Mouse (Mus musculus) kidney, embryonic 15.5 days (tissue): ENCODE measurements at regions not wholly inside any gene's neighbourhood (a gene's known extent, or its start where the extent isn't known, plus 50 kb on each side); places are given as distances from the start of the nearest gene placed in this dataset.

ENCODE experiments used
- ATAC-seq: fragments of 200-750 bp; cut with Nextera tagmentation; replicated peaks from 2 replicates; pipeline ENCODE4 v1.8.0; 2017; ENCODE audit warnings: moderate TSS enrichment; ENCODE audit not compliant: low FRiP score
- H3K27ac ChIP-seq: fragments of 300-500 bp; sonication (generic); 2 replicates; pipeline ENCODE4 v1.5.1; 2015; ENCODE audit warnings: mild to moderate bottlenecking, inconsistent platforms
- H3K27me3 ChIP-seq: fragments of 300-500 bp; sonication (generic); 2 replicates; pipeline ENCODE4 v1.6.1; 2015; ENCODE audit warnings: inconsistent platforms
- H3K36me3 ChIP-seq: fragments of 300-500 bp; sonication (generic); 2 replicates; pipeline ENCODE4 v1.6.1; 2015; ENCODE audit warnings: inconsistent platforms
- H3K4me1 ChIP-seq: fragments of 300-500 bp; sonication (generic); 2 replicates; pipeline ENCODE4 v1.6.1; 2015; ENCODE audit warnings: inconsistent platforms
- H3K4me2 ChIP-seq: fragments of 300-500 bp; sonication (generic); 2 replicates; pipeline ENCODE4 v1.6.1; 2015; ENCODE audit warnings: moderate library complexity, mild to moderate bottlenecking, inconsistent platforms
- H3K4me3 ChIP-seq: fragments of 300-500 bp; sonication (generic); replicated peaks from 2 replicates; pipeline ENCODE4 v1.5.1; 2015; ENCODE audit warnings: mild to moderate bottlenecking, inconsistent platforms
- H3K9ac ChIP-seq: fragments of 300-500 bp; sonication (generic); 2 replicates; pipeline ENCODE4 v1.6.1; 2015; ENCODE audit warnings: mild to moderate bottlenecking, inconsistent platforms
- H3K9me3 ChIP-seq: fragments of 300-500 bp; sonication (generic); replicated peaks from 2 replicates; pipeline ENCODE4 v1.6.1; 2016; ENCODE audit warnings: inconsistent platforms
- WGBS: fragments of 180-500 bp; shearing (Covaris S2); methylation state at CpG from one replicate; pipeline ENCODE4 v1.1.7; 2015; ENCODE audit warnings: mixed read lengths; 5-methylcytosine and 5-hydroxymethylcytosine counted together

DNA sequence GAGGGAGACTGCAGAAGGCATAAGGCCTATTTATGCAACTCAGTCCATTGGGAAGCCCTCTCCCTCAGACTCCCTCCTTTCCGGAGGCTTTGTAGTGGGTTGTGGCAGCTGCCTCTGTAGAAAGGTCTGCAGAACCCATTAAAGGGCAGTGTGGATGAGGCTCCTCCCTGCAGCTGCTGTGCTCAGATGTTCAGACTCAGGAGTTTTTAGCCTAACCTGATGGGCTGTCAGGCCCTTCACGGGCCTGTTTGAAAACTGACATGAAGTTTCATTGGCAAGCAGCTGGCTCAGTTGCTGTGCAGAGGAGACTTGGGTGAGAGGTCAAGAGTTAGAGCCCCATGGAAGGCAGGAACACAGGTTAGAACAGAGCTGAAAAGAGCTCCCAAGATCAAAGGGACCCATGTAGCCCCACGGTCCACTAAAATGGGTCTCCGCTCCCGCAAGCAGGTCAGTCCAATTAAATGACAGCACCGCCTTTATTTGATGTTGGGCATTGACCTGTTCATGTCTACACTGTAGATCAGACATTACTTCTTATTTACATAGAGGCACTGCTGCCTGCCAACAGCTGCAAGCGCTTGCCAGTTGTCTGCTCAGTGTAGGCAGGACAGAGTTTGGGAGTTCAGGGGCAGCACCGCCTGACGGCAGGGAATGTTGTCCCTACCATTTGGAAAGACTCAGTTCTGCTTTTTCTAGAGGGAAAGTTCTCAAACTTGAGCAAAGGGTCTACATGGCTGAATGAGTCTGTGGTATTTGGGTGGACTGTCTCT lies 53.8 kb upstream of the Usp46 start:
- Histone ChIP-seq H3K4me2 (no peak overlapping the region), H3K36me3 (no peaks in the 10 kb centered on the region), H3K27ac (peak overlapping the region; percentile 61), H3K27me3 (no peaks in the 10 kb centered on the region), H3K4me1 (peaks cover 13% of the 10 kb centered on the region), H3K9ac (no peak overlapping the region), H3K4me3 (no peak overlapping the region), H3K9me3 (no peaks in the 10 kb centered on the region)
- WGBS: 38% methylated on average over 9 of the region's 9 CpGs
- peak; percentile 72 for ATAC-seq

DNA sequence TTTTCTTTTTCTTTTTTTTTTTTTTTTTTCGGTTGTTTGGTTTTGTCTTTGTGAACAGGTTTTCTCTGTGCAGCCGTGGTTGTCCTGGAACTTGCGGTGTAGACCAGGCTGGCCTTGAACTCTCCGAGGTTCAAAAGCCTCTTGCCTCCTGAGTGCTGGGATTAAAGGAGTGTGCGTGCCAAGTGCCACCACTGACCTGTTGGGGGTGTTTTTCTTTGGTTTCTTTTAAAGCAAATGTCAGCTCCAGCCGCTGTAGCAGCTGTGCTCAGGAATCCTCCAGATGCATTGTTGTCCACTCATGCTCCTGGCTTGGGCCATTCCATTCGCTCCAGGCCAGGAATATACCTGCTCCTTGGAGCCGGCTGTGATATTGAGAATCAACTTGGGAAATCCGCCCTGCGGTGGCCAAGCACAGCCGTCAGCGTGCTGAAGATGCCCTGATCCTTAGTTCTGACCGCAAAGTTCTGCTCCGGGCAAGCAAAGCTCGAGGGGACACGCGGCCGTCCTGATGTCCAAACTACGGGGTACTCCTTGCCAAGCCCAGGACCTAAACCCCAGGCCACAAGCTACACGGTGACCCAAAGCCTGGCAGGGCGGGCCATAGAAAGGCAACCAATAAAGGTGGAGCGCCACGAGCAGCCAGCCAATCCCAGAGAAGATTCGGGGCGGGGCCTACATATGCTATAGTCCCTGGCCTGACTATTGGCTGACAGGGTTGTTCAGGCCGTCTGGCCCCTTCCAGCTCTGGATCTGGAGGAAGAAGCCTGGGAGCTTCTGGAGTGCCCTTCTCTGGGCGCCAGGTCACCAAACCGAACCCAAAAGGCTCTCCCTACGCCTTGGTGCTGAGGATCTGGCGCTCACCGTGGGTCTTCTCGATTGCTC lies 58.0 kb upstream of the Usp46 start:
- Histone ChIP-seq H3K27ac (no peak overlapping the region), H3K9ac (0 out of 2 replicates have a peak overlapping the region, but pooled peaks have one; percentile 21), H3K4me2 (peak overlapping the region; percentile 55), H3K27me3 (no peaks in the 10 kb centered on the region), H3K4me3 (peak overlapping the region; percentile 37), H3K9me3 (no peaks in the 10 kb centered on the region), H3K36me3 (no peaks in the 10 kb centered on the region), H3K4me1 (peaks cover 13% of the 10 kb centered on the region)
- 72% methylated on average over 32 of the region's 32 CpGs for WGBS
- ATAC-seq: peak; percentile 84

DNA sequence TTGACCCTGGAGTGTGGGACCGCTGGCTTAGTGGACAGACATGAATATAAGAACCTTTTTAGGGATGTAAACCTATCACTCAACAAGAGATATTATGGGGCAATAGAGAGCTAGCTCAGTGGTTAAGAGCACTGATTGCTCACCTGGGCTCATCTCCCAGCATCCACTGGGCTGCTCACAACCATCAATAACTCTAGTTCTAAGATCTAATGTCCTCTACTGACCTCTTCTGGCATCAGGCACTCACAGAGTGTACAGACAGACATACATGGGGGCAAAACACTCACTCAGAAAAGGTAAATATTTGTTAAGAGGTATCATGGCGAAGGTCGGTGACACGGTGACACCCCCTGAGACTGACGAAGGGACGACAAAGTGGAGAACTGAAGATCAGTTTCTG lies 59.3 kb upstream of the Usp46 start:
- no peak overlapping the region for H3K27ac ChIP-seq
- H3K27me3 ChIP-seq: no peaks in the 10 kb centered on the region
- H3K9ac ChIP-seq: no peak overlapping the region
- no peak for ATAC-seq
- H3K4me3 ChIP-seq: no peak overlapping the region
- no peak overlapping the region for H3K4me2 ChIP-seq
- H3K36me3 ChIP-seq: no peaks in the 10 kb centered on the region
- 68% methylated on average over 6 of the region's 6 CpGs for WGBS
- H3K9me3 ChIP-seq: no peaks in the 10 kb centered on the region
- peaks cover 4% of the 10 kb centered on the region; the same call in 1 of the 2 replicates for H3K4me1 ChIP-seq

DNA sequence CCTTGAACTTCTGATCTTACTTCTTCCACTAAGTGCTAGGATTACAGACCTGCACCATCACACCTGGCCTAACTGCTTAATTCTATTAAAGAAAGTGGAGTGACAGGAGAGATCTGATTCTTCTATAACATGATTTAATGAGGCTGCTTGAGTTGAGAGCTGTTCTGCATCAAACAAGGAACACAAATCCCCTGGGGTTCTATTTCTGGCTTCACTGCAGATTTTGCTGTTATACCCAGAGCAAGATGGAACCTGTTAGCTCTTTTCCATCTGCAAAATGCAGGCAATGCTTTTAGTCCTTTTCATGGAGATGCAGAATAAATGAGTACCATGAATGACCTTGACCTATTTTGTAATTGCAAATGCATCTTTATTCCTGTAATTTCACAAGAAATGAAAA lies 61.4 kb upstream of the Usp46 start:
- 0 out of 2 replicates have a peak, but pooled peaks cover 3% of the 10 kb centered on the region for H3K4me1 ChIP-seq
- H3K27me3 ChIP-seq: no peaks in the 10 kb centered on the region
- H3K9me3 ChIP-seq: no peaks in the 10 kb centered on the region
- H3K4me3 ChIP-seq: no peak overlapping the region
- ATAC-seq: no peak
- no peak overlapping the region for H3K4me2 ChIP-seq
- no peak overlapping the region for H3K27ac ChIP-seq
- H3K9ac ChIP-seq: no peak overlapping the region
- no peaks in the 10 kb centered on the region for H3K36me3 ChIP-seq

DNA sequence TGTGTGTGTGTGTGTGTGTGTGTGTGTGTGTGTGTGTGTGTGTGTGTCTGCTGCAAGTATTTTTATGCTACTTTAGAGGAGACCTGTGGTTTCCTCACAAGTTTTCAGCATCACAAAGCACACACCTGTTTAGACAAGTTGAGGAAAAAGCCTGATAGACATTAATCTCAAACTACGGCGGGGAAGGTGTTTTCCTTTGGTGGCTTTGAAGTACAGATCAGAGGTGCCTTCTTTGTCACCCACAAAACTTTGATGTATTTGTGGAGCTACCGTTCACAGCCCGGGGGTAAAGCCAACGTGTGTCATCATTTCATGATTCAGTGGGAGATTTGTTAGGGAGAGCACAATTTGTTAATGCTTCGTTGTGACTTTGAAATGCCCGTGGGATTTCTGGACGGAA lies 62.4 kb upstream of the Rasl11b start:
- H3K4me3 ChIP-seq: no peak overlapping the region
- no peaks in the 10 kb centered on the region for H3K27me3 ChIP-seq
- ATAC-seq: no peak
- no peak overlapping the region for H3K27ac ChIP-seq
- no peaks in the 10 kb centered on the region for H3K36me3 ChIP-seq
- H3K9me3 ChIP-seq: no peaks in the 10 kb centered on the region
- H3K4me1 ChIP-seq: peaks cover 17% of the 10 kb centered on the region
- H3K4me2 ChIP-seq: no peak overlapping the region
- 44% methylated on average over 8 of the region's 8 CpGs for WGBS
- H3K9ac ChIP-seq: no peak overlapping the region

DNA sequence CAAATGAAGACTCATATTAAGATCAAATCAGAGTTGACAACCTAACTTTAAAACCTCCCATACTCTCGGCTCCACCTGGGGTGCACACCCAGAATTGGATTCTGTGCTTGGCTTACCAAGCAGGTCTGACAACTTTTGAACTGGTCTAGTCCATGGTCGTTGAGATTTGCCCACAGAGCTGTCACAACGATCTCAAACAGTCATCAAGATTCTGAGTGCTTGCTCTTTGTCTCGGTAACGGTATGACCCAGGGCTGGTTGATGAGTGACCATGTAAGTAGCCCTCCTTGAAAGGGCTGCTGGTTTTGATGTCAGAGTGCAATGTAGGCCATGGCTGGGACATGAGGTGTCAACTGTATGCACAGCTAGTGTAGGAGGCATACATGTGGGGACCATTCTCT lies 58.7 kb upstream of the Rasl11b start:
- WGBS: 53% methylated on average over 5 of the region's 5 CpGs
- peak; percentile 49 for ATAC-seq
- no peak overlapping the region for H3K4me2 ChIP-seq

DNA sequence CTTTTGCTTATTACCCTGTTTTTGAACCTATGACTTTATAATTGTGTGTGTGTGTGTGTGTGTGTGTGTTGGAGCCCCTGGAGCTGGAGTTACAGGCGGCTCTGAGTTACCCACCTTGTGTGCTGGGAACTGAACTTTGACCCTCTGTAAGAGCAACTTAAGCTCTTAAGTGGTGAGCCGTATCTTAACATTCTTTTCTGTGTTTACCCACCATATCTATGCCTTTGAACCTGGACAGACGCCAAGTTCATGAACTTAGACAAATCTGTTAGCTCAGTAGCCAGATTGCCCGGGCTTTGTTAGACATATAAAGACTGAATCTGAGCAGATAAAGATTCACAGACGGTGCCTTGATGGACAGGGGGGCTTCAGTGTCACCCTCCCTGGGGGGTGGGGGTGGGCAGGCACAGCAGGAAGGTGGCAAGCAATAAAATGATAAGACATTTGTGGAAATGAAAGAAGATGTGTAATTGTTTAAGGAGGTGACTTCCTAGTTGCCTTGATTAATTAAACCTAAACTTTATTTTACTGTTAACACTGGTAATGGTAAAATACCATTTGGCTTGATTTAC lies 58.1 kb upstream of the Rasl11b start:
- Histone ChIP-seq H3K4me1 (peaks cover 19% of the 10 kb centered on the region), H3K36me3 (no peaks in the 10 kb centered on the region), H3K9me3 (no peaks in the 10 kb centered on the region), H3K9ac (no peak overlapping the region), H3K4me2 (no peak overlapping the region), H3K27me3 (no peaks in the 10 kb centered on the region), H3K4me3 (no peak overlapping the region), H3K27ac (peak overlapping the region; percentile 68)
- 16% methylated on average over 5 of the region's 5 CpGs for WGBS
- 0 out of 2 replicates have a peak, but pooled peaks have one; percentile 54 for ATAC-seq

More for the DNA sequence above, 58.7 kb upstream of the Rasl11b start:
- H3K27me3 ChIP-seq: no peaks in the 10 kb centered on the region
- peak overlapping the region; percentile 68 for H3K27ac ChIP-seq
- H3K4me1 ChIP-seq: peaks cover 19% of the 10 kb centered on the region
- H3K9ac ChIP-seq: no peak overlapping the region
- H3K4me3 ChIP-seq: no peak overlapping the region
- no peaks in the 10 kb centered on the region for H3K36me3 ChIP-seq
- H3K9me3 ChIP-seq: no peaks in the 10 kb centered on the region

DNA sequence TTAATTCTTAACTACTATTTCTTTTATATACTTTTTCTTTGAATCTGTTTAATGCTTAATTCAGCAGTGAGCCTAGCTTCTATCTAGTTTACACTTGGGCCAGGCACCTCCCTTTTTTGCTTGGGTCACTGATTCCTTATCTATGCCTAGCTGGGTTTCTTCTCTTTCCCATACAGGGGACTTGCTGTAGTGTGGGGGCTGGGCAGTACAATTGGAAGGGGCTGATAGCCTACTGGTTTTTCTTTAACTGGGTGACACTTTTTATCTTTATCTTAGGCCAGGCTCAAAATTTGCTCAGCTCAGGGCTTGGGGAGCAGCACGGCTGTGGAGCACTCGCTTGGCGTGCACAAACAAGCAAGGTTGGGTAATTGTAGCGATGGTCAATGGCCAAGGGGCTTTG lies 51.1 kb upstream of the Rasl11b start:
- no peak overlapping the region for H3K9ac ChIP-seq
- peaks cover 7% of the 10 kb centered on the region for H3K4me1 ChIP-seq
- H3K27ac ChIP-seq: 0 out of 2 replicates have a peak overlapping the region, but pooled peaks have one; percentile 16
- no peak overlapping the region for H3K4me2 ChIP-seq
- H3K27me3 ChIP-seq: no peaks in the 10 kb centered on the region
- ATAC-seq: no peak
- H3K9me3 ChIP-seq: no peaks in the 10 kb centered on the region
- WGBS: 84% methylated on average over 4 of the region's 4 CpGs
- no peaks in the 10 kb centered on the region for H3K36me3 ChIP-seq
- no peak overlapping the region for H3K4me3 ChIP-seq

DNA sequence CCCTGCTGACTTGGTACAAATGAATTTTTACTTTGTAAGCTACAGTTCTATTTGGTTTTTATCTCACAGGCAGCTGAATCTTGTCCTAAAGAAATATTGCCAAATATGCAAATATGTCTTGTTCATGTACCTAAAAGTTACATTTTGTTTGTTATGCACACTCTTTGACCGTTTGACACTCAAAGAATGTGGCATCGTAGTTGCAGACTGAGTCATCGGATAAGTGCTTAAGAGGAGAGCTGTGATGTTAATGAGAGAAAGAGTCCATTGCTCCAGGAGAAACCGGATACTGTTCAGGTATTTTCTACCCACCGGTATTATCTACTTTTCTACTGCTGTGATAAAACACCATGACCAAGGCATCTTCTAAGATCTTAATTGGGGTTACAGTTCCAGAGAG lies 50.3 kb upstream of the Rasl11b start:
- no peaks in the 10 kb centered on the region for H3K9me3 ChIP-seq
- ATAC-seq: no peak
- no peaks in the 10 kb centered on the region for H3K36me3 ChIP-seq
- no peak overlapping the region for H3K9ac ChIP-seq
- 72% methylated on average over 5 of the region's 5 CpGs for WGBS
- 0 out of 2 replicates have a peak overlapping the region, but pooled peaks have one; percentile 16 for H3K27ac ChIP-seq
- H3K4me1 ChIP-seq: peaks cover 7% of the 10 kb centered on the region
- H3K4me2 ChIP-seq: no peak overlapping the region
- no peak overlapping the region for H3K4me3 ChIP-seq
- no peaks in the 10 kb centered on the region for H3K27me3 ChIP-seq
